Mouse (Mus musculus) midbrain, embryonic 13.5 days (tissue): ENCODE data around the gene Dand5. TPM values are rescaled to one million over a fixed set of nuclear protein-coding genes. Genes with fewer than 3 reads are reported as not detected.
"Not testable (repeated sequence)": the region's sequence is repeated elsewhere in the genome, so short reads cannot be mapped to it uniquely, and the experiment has no call there.

Experiments
- ATAC-seq: fragments of 200-750 bp; cut with Nextera tagmentation; 2 replicates; pipeline ENCODE4 v1.8.0; 2017; ENCODE audit warnings: mild to moderate bottlenecking, moderate TSS enrichment, moderate library complexity
- H3K27ac ChIP-seq: fragments of 300-500 bp; sonication (generic); 2 replicates; pipeline ENCODE4 v1.5.1; 2015; ENCODE audit warnings: inconsistent platforms, mild to moderate bottlenecking, moderate library complexity
- H3K27me3 ChIP-seq: fragments of 300-500 bp; sonication (generic); 2 replicates; pipeline ENCODE4 v1.6.1; 2015; ENCODE audit warnings: mild to moderate bottlenecking, inconsistent platforms
- H3K36me3 ChIP-seq: fragments of 300-500 bp; sonication (generic); 2 replicates; pipeline ENCODE4 v1.6.1; 2015; ENCODE audit warnings: mild to moderate bottlenecking, inconsistent platforms
- H3K4me1 ChIP-seq: fragments of 300-500 bp; sonication (generic); replicated peaks from 2 replicates; pipeline ENCODE4 v1.6.1; 2015; ENCODE audit warnings: inconsistent platforms
- H3K4me2 ChIP-seq: fragments of 300-500 bp; sonication (generic); replicated peaks from 2 replicates; pipeline ENCODE4 v1.6.1; 2015; ENCODE audit warnings: moderate library complexity, mild to moderate bottlenecking, inconsistent platforms
- H3K4me3 ChIP-seq: fragments of 300-500 bp; sonication (generic); replicated peaks from 2 replicates; pipeline ENCODE4 v1.5.1; 2015; ENCODE audit warnings: mild to moderate bottlenecking, inconsistent platforms
- H3K9ac ChIP-seq: fragments of 300-500 bp; sonication (generic); replicated peaks from 2 replicates; pipeline ENCODE4 v1.6.1; 2015; ENCODE audit warnings: mild to moderate bottlenecking, inconsistent platforms
- H3K9me3 ChIP-seq: fragments of 300-500 bp; sonication (generic); 2 replicates; pipeline ENCODE4 v1.6.1; 2016; ENCODE audit warnings: mild to moderate bottlenecking, inconsistent platforms
- whole genome bisulfite sequencing: fragments of 180-500 bp; shearing (Covaris S2); methylation state at CpG from one replicate; pipeline ENCODE4 v1.1.7; 2015; 5-methylcytosine and 5-hydroxymethylcytosine counted together
- polyA plus RNA-seq: library from polyadenylated mRNA; unstranded; fragments of >200 nt; fragmentation: Nextera tagmentation; extraction: Ambion mirVana; gene quantifications from 2 replicates; pipeline ENCODE4 v1.2.1, GENCODE M21; 2015

The Dand5 gene
- polyA plus RNA-seq, 1 experiment from 2014 or later: 8.9 TPM

GRCm38 (mm10) chr8:84832034-84832717 is 9.6 kb upstream of the Dand5 start:
- H3K9ac ChIP-seq: peak overlapping the region; percentile 96
- peak; percentile 85 for ATAC-seq
- WGBS: under 1% methylated on average over 59 of the region's 59 CpGs
- peak overlapping the region; percentile 91 for H3K4me3 ChIP-seq
- H3K9me3 ChIP-seq: no peaks in the 10 kb centered on the region
- H3K36me3 ChIP-seq: peaks cover 36% of the 10 kb centered on the region
- peak overlapping the region; percentile 73 for H3K4me2 ChIP-seq
- H3K4me1 ChIP-seq: peaks cover 21% of the 10 kb centered on the region
- H3K27me3 ChIP-seq: no peaks in the 10 kb centered on the region
- peak overlapping the region; percentile 95 for H3K27ac ChIP-seq

GRCm38 (mm10) chr8:84831490-84831889 is 8.9 kb upstream of the Dand5 start, which contains the start of gene Gadd45gip1:
TSS of gene Gadd45gip1 (plus strand) at chr8:84831522.
- peak within 1 kb of the TSS; percentile 73 for H3K4me2 ChIP-seq
- peak within 1 kb of the TSS; percentile 95 for H3K27ac ChIP-seq
- H3K4me3 ChIP-seq: peak within 1 kb of the TSS; percentile 91
- H3K27me3 ChIP-seq: no peaks in the 10 kb centered on the region
- H3K9ac ChIP-seq: peak within 1 kb of the TSS; percentile 96
- H3K9me3 ChIP-seq: no peaks in the 10 kb centered on the region
- no peak for ATAC-seq
- 84% methylated on average over 11 of the region's 11 CpGs for WGBS
- peaks cover 30% of the 10 kb centered on the region for H3K36me3 ChIP-seq
- H3K4me1 ChIP-seq: peaks cover 21% of the 10 kb centered on the region

- not testable (repeated sequence) for H3K4me1 ChIP-seq, H3K27ac ChIP-seq, H3K27me3 ChIP-seq, H3K9me3 ChIP-seq, H3K36me3 ChIP-seq, ATAC-seq, H3K4me3 ChIP-seq, H3K4me2 ChIP-seq, H3K9ac ChIP-seq
- 88% methylated on average over 2 of the region's 2 CpGs for WGBS
These were observed 3.9 kb upstream of the Dand5 start for GRCm38 (mm10) chr8:84826518-84826917.

GRCm38 (mm10) chr8:84825636-84826035 is 3.0 kb upstream of the Dand5 start:
- Histone ChIP-seq H3K27ac (no peak overlapping the region), H3K36me3 (no peaks in the 10 kb centered on the region), H3K9ac (no peak overlapping the region), H3K9me3 (no peaks in the 10 kb centered on the region), H3K4me1 (peaks cover 7% of the 10 kb centered on the region; the same call in 1 of the 2 replicates), H3K4me2 (no peak overlapping the region), H3K4me3 (no peak overlapping the region), H3K27me3 (peaks cover 5% of the 10 kb centered on the region; the same call in 1 of the 2 replicates)
- WGBS: 77% methylated on average over 4 of the region's 4 CpGs
- no peak for ATAC-seq

- Histone ChIP-seq H3K9me3 (no peaks in the 10 kb centered on the region), H3K4me1 (peaks cover 7% of the 10 kb centered on the region; the same call in 1 of the 2 replicates), H3K4me3 (peak overlapping the region; percentile 22), H3K27me3 (peaks cover 8% of the 10 kb centered on the region; the same call in 1 of the 2 replicates), H3K36me3 (no peaks in the 10 kb centered on the region), H3K9ac (no peak overlapping the region; the same call in 1 of the 2 replicates), H3K4me2 (peak overlapping the region; percentile 50), H3K27ac (no peak overlapping the region)
- ATAC-seq: peak; percentile 91
- 1% methylated on average over 11 of the region's 18 CpGs for WGBS
These were observed 1.0 kb upstream of the Dand5 start for GRCm38 (mm10) chr8:84823653-84824052.

GRCm38 (mm10) chr8:84816117-84816516 is 6.5 kb downstream of the Dand5 start:
- 75% methylated on average over 17 of the region's 17 CpGs for WGBS
- Histone ChIP-seq H3K4me2 (no peak overlapping the region), H3K9me3 (no peaks in the 10 kb centered on the region), H3K4me1 (peaks cover 34% of the 10 kb centered on the region), H3K4me3 (no peak overlapping the region), H3K9ac (no peak overlapping the region), H3K27ac (no peak overlapping the region), H3K36me3 (no peaks in the 10 kb centered on the region), H3K27me3 (peaks cover 26% of the 10 kb centered on the region)
- ATAC-seq: no peak

GRCm38 (mm10) chr8:84815547-84815946 is 7.1 kb downstream of the Dand5 start:
- ATAC-seq: peak; percentile 63
- H3K4me2 ChIP-seq: no peak overlapping the region
- H3K4me1 ChIP-seq: peaks cover 40% of the 10 kb centered on the region
- WGBS: 13% methylated on average over 9 of the region's 9 CpGs
- H3K9me3 ChIP-seq: no peaks in the 10 kb centered on the region
- no peak overlapping the region for H3K4me3 ChIP-seq
- no peak overlapping the region for H3K9ac ChIP-seq
- peak overlapping the region; percentile 35; the same call in 1 of the 2 replicates for H3K27ac ChIP-seq
- no peaks in the 10 kb centered on the region for H3K36me3 ChIP-seq
- peaks cover 26% of the 10 kb centered on the region for H3K27me3 ChIP-seq

- 26% methylated on average over 19 of the region's 19 CpGs for WGBS
- Histone ChIP-seq H3K36me3 (no peaks in the 10 kb centered on the region), H3K4me2 (no peak overlapping the region; the same call in 1 of the 2 replicates), H3K9me3 (no peaks in the 10 kb centered on the region), H3K9ac (0 out of 2 replicates have a peak overlapping the region, but pooled peaks have one; percentile 46), H3K27me3 (peaks cover 26% of the 10 kb centered on the region), H3K4me3 (no peak overlapping the region), H3K4me1 (peaks cover 43% of the 10 kb centered on the region), H3K27ac (peak overlapping the region; percentile 35)
- ATAC-seq: peak; percentile 29
These were observed 7.8 kb downstream of the Dand5 start for GRCm38 (mm10) chr8:84814555-84815441.

GRCm38 (mm10) chr8:84814240-84814554 is 8.4 kb downstream of the Dand5 start:
- Histone ChIP-seq H3K27ac (peak overlapping the region; percentile 35), H3K4me2 (no peak overlapping the region), H3K9me3 (no peaks in the 10 kb centered on the region), H3K9ac (0 out of 2 replicates have a peak overlapping the region, but pooled peaks have one; percentile 46), H3K27me3 (peaks cover 31% of the 10 kb centered on the region), H3K4me3 (no peak overlapping the region), H3K4me1 (peaks cover 49% of the 10 kb centered on the region), H3K36me3 (no peaks in the 10 kb centered on the region)
- peak; percentile 16 for ATAC-seq
- WGBS: 66% methylated on average over 11 of the region's 11 CpGs

GRCm38 (mm10) chr8:84813830-84814229 is 8.8 kb downstream of the Dand5 start:
- WGBS: 89% methylated on average over 3 of the region's 3 CpGs
- Histone ChIP-seq H3K9me3 (no peaks in the 10 kb centered on the region), H3K4me1 (peaks cover 52% of the 10 kb centered on the region), H3K4me3 (no peak overlapping the region), H3K9ac (no peak overlapping the region; the same call in 1 of the 2 replicates), H3K4me2 (no peak overlapping the region), H3K27me3 (peaks cover 35% of the 10 kb centered on the region), H3K36me3 (no peaks in the 10 kb centered on the region), H3K27ac (peak overlapping the region; percentile 35)
- ATAC-seq: no peak

- peak overlapping the region; percentile 35; the same call in 1 of the 2 replicates for H3K27ac ChIP-seq
- H3K9ac ChIP-seq: no peak overlapping the region
- no peaks in the 10 kb centered on the region for H3K36me3 ChIP-seq
- WGBS: 2% methylated on average over 5 of the region's 5 CpGs
- peaks cover 42% of the 10 kb centered on the region for H3K27me3 ChIP-seq
- H3K9me3 ChIP-seq: no peaks in the 10 kb centered on the region
- no peak overlapping the region for H3K4me2 ChIP-seq
- H3K4me1 ChIP-seq: peaks cover 52% of the 10 kb centered on the region
- no peak for ATAC-seq
- H3K4me3 ChIP-seq: no peak overlapping the region
These were observed 9.6 kb downstream of the Dand5 start for GRCm38 (mm10) chr8:84813059-84813458.

GRCm38 (mm10) chr8:84811303-84811702 is 11.3 kb downstream of the Dand5 start:
- Histone ChIP-seq H3K9ac (peak overlapping the region; percentile 28; the same call in 1 of the 2 replicates), H3K27me3 (peaks cover 58% of the 10 kb centered on the region), H3K9me3 (no peaks in the 10 kb centered on the region), H3K27ac (peak overlapping the region; percentile 58; the same call in 1 of the 2 replicates), H3K4me1 (peaks cover 52% of the 10 kb centered on the region), H3K4me3 (peak overlapping the region; percentile 32), H3K4me2 (peak overlapping the region; percentile 55), H3K36me3 (no peaks in the 10 kb centered on the region)
- no peak for ATAC-seq
- WGBS: 10% methylated on average over 10 of the region's 10 CpGs
